Mouse (Mus musculus) MEL (cell line): ENCODE measurements around the gene Nr2f2. TPM values are rescaled to one million over a fixed set of nuclear protein-coding genes. Genes with fewer than 3 reads are reported as not detected.

ENCODE experiments used
- DNase-seq: peaks from one replicate; pipeline ENCODE4 v3.0.0; 2011; ENCODE audit warnings: low read depth, low spot score
- H3K27ac ChIP-seq: 2 replicates; pipeline ENCODE4 v1.5.1; 2012; ENCODE audit warnings: low read depth, mild to moderate bottlenecking, control low read depth, low read length, moderate library complexity; ENCODE audit not compliant: control insufficient read depth
- H3K27me3 ChIP-seq, 2 experiments: fragments of 150-350 bp in 1 of 2; sonication (generic) in 1 of 2; 2 replicates each; pipeline ENCODE4 v1.6.1; 2012; ENCODE audit warnings: low read length in 2 of 2, mild to moderate bottlenecking in 2 of 2, improper control_type of control experiment in 1 of 2, moderate library complexity in 1 of 2; ENCODE audit not compliant: insufficient read depth in 2 of 2, control insufficient read depth in 1 of 2
- H3K36me3 ChIP-seq, 2 experiments: 2 replicates each; pipeline ENCODE4 v1.6.1; 2012 to 2014; ENCODE audit warnings: low read length in 2 of 2, improper control_type of control experiment in 1 of 2, inconsistent platforms in 1 of 2, mild to moderate bottlenecking in 1 of 2; ENCODE audit not compliant: insufficient read depth in 2 of 2, control insufficient read depth in 1 of 2
- H3K4me1 ChIP-seq, 2 experiments: fragments of 150-350 bp in 1 of 2; sonication (generic) in 1 of 2; 2 replicates each; pipeline ENCODE4 v1.6.1; 2012; ENCODE audit warnings: low read length in 2 of 2, improper control_type of control experiment in 1 of 2, mild to moderate bottlenecking in 1 of 2; ENCODE audit not compliant: insufficient read depth in 2 of 2, control insufficient read depth in 1 of 2
- H3K4me3 ChIP-seq, 2 experiments: fragments of 150-350 bp in 1 of 2; sonication (generic) in 1 of 2; 2 replicates each; pipeline ENCODE4 v1.5.1; 2012; ENCODE audit warnings: low read depth in 2 of 2, low read length in 2 of 2, mild to moderate bottlenecking in 2 of 2, moderate library complexity in 2 of 2, control low read depth in 1 of 2, improper control_type of control experiment in 1 of 2; ENCODE audit not compliant: control insufficient read depth in 1 of 2, insufficient read depth in 1 of 2
- H3K79me2 ChIP-seq: 2 replicates; pipeline ENCODE4 v1.6.1; 2012; ENCODE audit warnings: mild to moderate bottlenecking, low read length, moderate library complexity; ENCODE audit not compliant: control insufficient read depth, poor library complexity, insufficient read depth
- H3K9ac ChIP-seq: 2 replicates; pipeline ENCODE4 v1.6.1; 2012; ENCODE audit warnings: low read depth, mild to moderate bottlenecking, control low read depth, low read length, moderate library complexity; ENCODE audit not compliant: control insufficient read depth, poor library complexity, severe bottlenecking
- H3K9me3 ChIP-seq: fragments of 150-350 bp; sonication (generic); replicated peaks from 2 replicates; pipeline ENCODE4 v1.6.1; 2012; ENCODE audit warnings: mild to moderate bottlenecking, low read length, improper control_type of control experiment, moderate library complexity; ENCODE audit not compliant: insufficient read depth
- BHLHE40 ChIP-seq: IDR thresholded peaks from 2 replicates; pipeline ENCODE4 v1.6.1; 2012; ENCODE audit warnings: low read depth, mild to moderate bottlenecking, inconsistent platforms, low read length, improper control_type of control experiment, borderline replicate concordance
- CHD1 ChIP-seq: IDR thresholded peaks from 2 replicates; pipeline ENCODE4 v1.6.1; 2012; ENCODE audit warnings: low read depth, mild to moderate bottlenecking, inconsistent platforms, low read length, improper control_type of control experiment
- CHD2 ChIP-seq: IDR thresholded peaks from 2 replicates; pipeline ENCODE4 v1.6.1; 2011; ENCODE audit warnings: low read length, improper control_type of control experiment
- CTCF ChIP-seq, 3 experiments: IDR thresholded peaks in 2 of 3; conservative IDR thresholded peaks in 1 of 3; 2 replicates each; pipeline ENCODE4 v1.5.1; 2011 to 2012; ENCODE audit warnings: low read length in 3 of 3, low read depth in 2 of 3, mild to moderate bottlenecking in 2 of 3, improper control_type of control experiment in 1 of 3, inconsistent platforms in 1 of 3, mixed read lengths in 1 of 3, moderate library complexity in 1 of 3; ENCODE audit not compliant: control insufficient read depth in 1 of 3, insufficient read depth in 1 of 3, poor library complexity in 1 of 3, severe bottlenecking in 1 of 3
- E2F4 ChIP-seq: IDR thresholded peaks from 2 replicates; pipeline ENCODE4 v1.6.1; 2011; ENCODE audit warnings: low read depth, low read length, improper control_type of control experiment, borderline replicate concordance
- ELF1 ChIP-seq: IDR thresholded peaks from 2 replicates; pipeline ENCODE4 v1.6.1; 2014; ENCODE audit warnings: low read depth, mild to moderate bottlenecking, inconsistent platforms, low read length, improper control_type of control experiment, moderate library complexity
- GABPA ChIP-seq: IDR thresholded peaks from 2 replicates; pipeline ENCODE4 v1.6.1; 2012; ENCODE audit warnings: low read depth, mild to moderate bottlenecking, inconsistent platforms, low read length, improper control_type of control experiment, moderate library complexity
- GATA1 ChIP-seq: IDR thresholded peaks from 2 replicates; pipeline ENCODE4 v1.6.1; 2011; ENCODE audit warnings: low read depth, low read length, improper control_type of control experiment
- HCFC1 ChIP-seq: IDR thresholded peaks from 2 replicates; pipeline ENCODE4 v1.6.1; 2012; ENCODE audit warnings: low read depth, mild to moderate bottlenecking, inconsistent platforms, low read length, improper control_type of control experiment, moderate library complexity
- JUND ChIP-seq: IDR thresholded peaks from 2 replicates; pipeline ENCODE4 v1.6.1; 2011; ENCODE audit warnings: low read depth, mild to moderate bottlenecking, improper control_type of control experiment, low read length
- MAZ ChIP-seq: IDR thresholded peaks from 2 replicates; pipeline ENCODE4 v1.6.1; 2012; ENCODE audit warnings: low read depth, mild to moderate bottlenecking, inconsistent platforms, low read length, improper control_type of control experiment
- MEF2A ChIP-seq: IDR thresholded peaks from 2 replicates; pipeline ENCODE4 v1.6.1; 2014; ENCODE audit warnings: low read depth, mild to moderate bottlenecking, inconsistent platforms, low read length, improper control_type of control experiment; ENCODE audit not compliant: poor library complexity, insufficient replicate concordance, severe bottlenecking; ENCODE audit errors: extremely low read depth
- MYB ChIP-seq: IDR thresholded peaks from 2 replicates; pipeline ENCODE4 v1.6.1; 2011; ENCODE audit warnings: mild to moderate bottlenecking, low read depth, low read length, improper control_type of control experiment
- MYC ChIP-seq: IDR thresholded peaks from 2 replicates; pipeline ENCODE4 v1.6.1; 2011; ENCODE audit warnings: low read depth, mild to moderate bottlenecking, low read length, improper control_type of control experiment, moderate library complexity
- NELFE ChIP-seq: IDR thresholded peaks from 2 replicates; pipeline ENCODE4 v1.6.1; 2011; ENCODE audit warnings: low read depth, low read length, improper control_type of control experiment
- NRF1 ChIP-seq: IDR thresholded peaks from 2 replicates; pipeline ENCODE4 v1.6.1; 2014; ENCODE audit warnings: low read depth, mild to moderate bottlenecking, inconsistent platforms, low read length, improper control_type of control experiment, moderate library complexity; ENCODE audit not compliant: poor library complexity, insufficient read depth, severe bottlenecking
- POLR2AphosphoS5 ChIP-seq: IDR thresholded peaks from 2 replicates; pipeline ENCODE4 v1.6.1; 2012; ENCODE audit warnings: low read depth, borderline replicate concordance, mild to moderate bottlenecking, inconsistent platforms, low read length, moderate library complexity, mixed read lengths
- RAD21 ChIP-seq: IDR thresholded peaks from 2 replicates; pipeline ENCODE4 v1.6.1; 2011; ENCODE audit warnings: mild to moderate bottlenecking, low read depth, low read length, improper control_type of control experiment
- RCOR1 ChIP-seq: IDR thresholded peaks from 2 replicates; pipeline ENCODE4 v1.6.1; 2012; ENCODE audit warnings: low read depth, mild to moderate bottlenecking, inconsistent platforms, low read length, improper control_type of control experiment
- SIN3A ChIP-seq: IDR thresholded peaks from 2 replicates; pipeline ENCODE4 v1.6.1; 2012; ENCODE audit warnings: low read length, improper control_type of control experiment, inconsistent platforms
- SMC3 ChIP-seq: IDR thresholded peaks from 2 replicates; pipeline ENCODE4 v1.6.1; 2011; ENCODE audit warnings: low read depth, low read length, improper control_type of control experiment
- TAL1 ChIP-seq: IDR thresholded peaks from 2 replicates; pipeline ENCODE4 v1.6.1; 2012; ENCODE audit warnings: mild to moderate bottlenecking, inconsistent platforms, low read length, moderate library complexity, mixed read lengths
- TBP ChIP-seq: IDR thresholded peaks from 2 replicates; pipeline ENCODE4 v1.8.0; 2011; ENCODE audit warnings: low read depth, low read length, improper control_type of control experiment
- TCF12 ChIP-seq: IDR thresholded peaks from 2 replicates; pipeline ENCODE4 v1.6.1; 2014; ENCODE audit warnings: low read depth, mild to moderate bottlenecking, inconsistent platforms, low read length, improper control_type of control experiment, moderate library complexity
- USF1 ChIP-seq: IDR thresholded peaks from 2 replicates; pipeline ENCODE4 v1.6.1; 2014; ENCODE audit warnings: low read depth, mild to moderate bottlenecking, inconsistent platforms, low read length, improper control_type of control experiment, moderate library complexity
- USF2 ChIP-seq, 2 experiments: IDR thresholded peaks; 2 replicates each; pipeline ENCODE4 v1.6.1; 2011 to 2012; ENCODE audit warnings: improper control_type of control experiment in 2 of 2, low read length in 2 of 2, borderline replicate concordance in 1 of 2, inconsistent platforms in 1 of 2, low read depth in 1 of 2, mild to moderate bottlenecking in 1 of 2; ENCODE audit not compliant: insufficient read depth in 1 of 2
- ZC3H11A ChIP-seq: IDR thresholded peaks from 2 replicates; pipeline ENCODE4 v1.6.1; 2012; ENCODE audit warnings: low read depth, mild to moderate bottlenecking, inconsistent platforms, low read length, improper control_type of control experiment
- polyA plus RNA-seq, 2 experiments: library from polyadenylated mRNA; stranded (reverse) in 1 of 2; unstranded in 1 of 2; fragments of >175 nt in 1 of 2; fragments of >200 nt in 1 of 2; gene quantifications; 2 replicates each; pipeline versions ENCODE4 v1.2.1 to v1.2.4; 2012; ENCODE audit warnings: low replicate concordance in 2 of 2, low read depth in 1 of 2; ENCODE audit not compliant: insufficient read length in 2 of 2, insufficient read depth in 1 of 2, missing spikeins in 1 of 2
- total RNA-seq: library from RNA; depleted of rRNA; stranded (reverse); fragments of 300-350 nt; gene quantifications from 2 replicates; pipeline ENCODE4 v1.2.3, GENCODE M21; 2012

The Nr2f2 gene
- total and polyA plus RNA-seq, 3 experiments = not detected

DNA sequence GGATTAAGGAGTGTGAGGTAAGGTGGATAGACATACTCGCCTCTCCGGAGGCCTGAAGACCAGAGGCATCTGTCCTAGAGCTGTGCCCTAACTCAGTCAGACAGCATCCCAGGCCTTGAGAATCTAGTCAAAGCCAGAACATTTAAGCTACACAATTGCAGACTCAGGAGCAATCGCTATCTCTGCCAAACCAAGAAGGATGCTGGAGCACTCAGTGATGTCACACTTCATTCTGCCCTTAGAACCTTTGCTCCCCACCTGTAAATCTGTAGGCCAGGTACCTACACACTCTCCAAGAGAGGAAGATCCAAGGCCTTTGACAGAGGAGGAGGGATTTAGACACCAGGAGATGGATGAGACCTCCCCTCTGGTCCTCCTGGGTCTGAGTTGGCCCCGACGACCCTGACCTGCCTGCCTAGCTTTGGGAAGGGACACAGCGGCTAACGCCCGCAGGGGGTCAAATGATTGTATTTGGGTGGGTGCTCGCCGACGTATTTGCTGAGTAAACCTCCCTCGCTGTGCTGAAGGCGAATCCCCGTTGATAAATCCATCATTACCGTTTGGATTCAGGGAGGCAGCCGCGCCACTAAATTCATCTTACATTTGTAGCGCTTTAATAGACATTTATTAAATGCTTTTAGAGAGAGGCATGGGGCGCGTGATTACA lies 19.5 kb downstream of the Nr2f2 start:
- H3K27me3 ChIP-seq = no peaks in the 10 kb centered on the region
- H3K27ac ChIP-seq = no peak overlapping the region
- no peaks in the 10 kb centered on the region for H3K79me2 ChIP-seq
- no peak for DNase-seq
- TF ChIP-seq E2F4 (no peak), MYB (no peak), ZC3H11A (no peak), TAL1 (no peak), JUND (no peak), CTCF (IDR thresholded peaks at IDR 0.05 in 2 of 3, conservative IDR thresholded peaks at IDR 0.05 in 1 of 3; ENCODE audit: control insufficient read depth in 1 of 3, insufficient read depth in 1 of 3, low read depth in 2 of 3, low read length in 3 of 3, poor library complexity in 1 of 3, severe bottlenecking in 1 of 3) (no peak), USF1 (no peak), CHD2 (no peak), GATA1 (no peak), RCOR1 (no peak), TBP (no peak), SMC3 (no peak), MYC (no peak), HCFC1 (no peak), BHLHE40 (no peak), RAD21 (no peak), NELFE (no peak), NRF1 (no peak)
- TF ChIP-seq, all 39 proteins: peak for 0
- Histone ChIP-seq H3K36me3 (no peaks in the 10 kb centered on the region), H3K4me3 (no peak overlapping the region), H3K9ac (no peak overlapping the region), H3K4me1 (no peaks in the 10 kb centered on the region), H3K9me3 (no peaks in the 10 kb centered on the region)

DNA sequence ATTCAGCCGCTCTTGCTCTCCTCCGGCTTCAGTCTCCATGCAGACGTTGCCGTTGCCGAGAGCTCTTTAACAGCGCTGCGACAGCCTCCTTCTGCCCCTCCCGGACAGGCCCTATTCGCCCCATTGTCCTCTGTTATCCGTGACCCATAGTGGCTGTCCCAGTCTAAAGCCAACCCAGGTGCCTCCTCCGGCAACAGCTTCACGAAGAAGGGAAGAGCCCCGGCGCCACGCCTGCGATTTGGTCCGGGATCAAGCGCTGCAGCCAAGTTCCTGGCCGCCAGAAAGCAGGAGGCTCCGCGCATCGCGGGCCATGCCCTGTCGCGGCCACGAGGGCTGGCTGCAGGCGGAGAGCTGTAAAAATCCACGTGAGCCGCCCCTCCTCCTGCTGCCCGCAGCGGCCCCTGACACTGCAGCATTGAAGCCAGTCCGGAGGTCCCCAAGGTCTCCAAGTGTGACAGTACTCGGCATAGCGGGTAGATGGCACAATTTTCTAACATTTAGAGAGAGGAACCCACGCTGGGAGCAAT lies 20.5 kb downstream of the Nr2f2 start:
- Histone ChIP-seq H3K27me3 (no peaks in the 10 kb centered on the region), H3K27ac (no peak overlapping the region), H3K9ac (no peak overlapping the region), H3K36me3 (no peaks in the 10 kb centered on the region), H3K9me3 (no peaks in the 10 kb centered on the region), H3K79me2 (no peaks in the 10 kb centered on the region), H3K4me3 (no peak overlapping the region), H3K4me1 (no peaks in the 10 kb centered on the region)
- TF ChIP-seq SMC3 (no peak), CHD1 (no peak), MEF2A (no peak), RCOR1 (no peak), POLR2AphosphoS5 (no peak), MYB (no peak), BHLHE40 (no peak), NRF1 (no peak), TCF12 (no peak), ELF1 (no peak), E2F4 (no peak), MAZ (no peak), USF2 (IDR thresholded peaks at IDR 0.05; ENCODE audit: borderline replicate concordance in 1 of 2, insufficient read depth in 1 of 2, low read depth in 1 of 2, low read length in 2 of 2) (no peak), ZC3H11A (no peak), HCFC1 (no peak), SIN3A (no peak), GABPA (no peak)
- DNase-seq = no peak
